Mouse (Mus musculus): Measurements from ENCODE around the gene Gm5148. TPM values are rescaled to one million over a fixed set of nuclear protein-coding genes. Genes with fewer than 3 reads are reported as not detected.
A peak's percentile ranks its signal among the peaks of the same experiment; 100 is the strongest.

Gm5148 gene
- polyA plus RNA-seq, 1 experiment from 2014 or later, result 8.1 TPM

- H3K9ac ChIP-seq, result no peak overlapping the region
- 9% methylated on average over 12 of the region's 12 CpGs for WGBS
- no peaks in the 10 kb centered on the region for H3K9me3 ChIP-seq (replicated peaks)
- H3K36me3 ChIP-seq, result no peaks in the 10 kb centered on the region
- peak; percentile 54; the same call in 1 of the 2 replicates for ATAC-seq (replicated peaks; ENCODE audit: low FRiP score)
- peak overlapping the region; percentile 45 for H3K4me2 ChIP-seq
- H3K4me3 ChIP-seq (replicated peaks), result 0 out of 2 replicates have a peak overlapping the region, but pooled peaks have one; percentile 4
- H3K4me1 ChIP-seq, result peaks cover 20% of the 10 kb centered on the region
- peak overlapping the region; percentile 54 for H3K27ac ChIP-seq
- no peaks in the 10 kb centered on the region for H3K27me3 ChIP-seq
Measured at GRCm38 (mm10) chr3:37758124-37758523, 33.8 kb upstream of the Gm5148 start.

DNA sequence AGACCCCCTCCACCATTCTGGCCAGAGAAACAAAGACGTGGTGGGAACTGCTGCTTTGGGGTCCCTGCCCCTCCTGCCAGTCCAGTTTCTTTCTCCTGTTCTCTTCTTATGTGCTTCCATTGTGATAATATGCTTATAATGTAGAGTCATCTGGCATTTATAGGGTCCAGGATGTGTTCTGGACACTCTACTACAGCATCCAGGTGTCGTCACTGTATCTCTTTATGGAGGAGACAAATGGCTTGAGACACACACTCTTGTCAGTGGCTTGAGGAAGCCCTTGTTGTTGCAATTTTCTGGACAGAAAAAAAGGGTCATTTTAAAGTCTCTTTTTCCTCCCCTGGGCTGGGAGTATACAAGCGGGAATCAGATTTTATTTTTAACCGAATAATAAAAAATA, 33.3 kb upstream of the Gm5148 start:
- Histone ChIP-seq H3K9ac (no peak overlapping the region), H3K9me3 (replicated peaks) (no peaks in the 10 kb centered on the region), H3K27me3 (no peaks in the 10 kb centered on the region), H3K36me3 (no peaks in the 10 kb centered on the region), H3K4me3 (replicated peaks) (no peak overlapping the region), H3K4me1 (peaks cover 20% of the 10 kb centered on the region), H3K4me2 (peak overlapping the region; percentile 45; the same call in 1 of the 2 replicates), H3K27ac (no peak overlapping the region)
- 37% methylated on average over 4 of the region's 4 CpGs for WGBS
- no peak for ATAC-seq (replicated peaks; ENCODE audit: low FRiP score)

- ATAC-seq (replicated peaks; ENCODE audit: low FRiP score), result no peak
- WGBS, result 82% methylated on average over 2 of the region's 2 CpGs
- no peaks in the 10 kb centered on the region for H3K36me3 ChIP-seq
- no peak overlapping the region for H3K4me3 ChIP-seq (replicated peaks)
- H3K9ac ChIP-seq, result no peak overlapping the region
- peaks cover 20% of the 10 kb centered on the region for H3K4me1 ChIP-seq
- no peak overlapping the region for H3K4me2 ChIP-seq
- H3K27ac ChIP-seq, result no peak overlapping the region
- no peaks in the 10 kb centered on the region for H3K27me3 ChIP-seq
- no peaks in the 10 kb centered on the region for H3K9me3 ChIP-seq (replicated peaks)
Measured at GRCm38 (mm10) chr3:37756005-37756404, 31.7 kb upstream of the Gm5148 start.

DNA sequence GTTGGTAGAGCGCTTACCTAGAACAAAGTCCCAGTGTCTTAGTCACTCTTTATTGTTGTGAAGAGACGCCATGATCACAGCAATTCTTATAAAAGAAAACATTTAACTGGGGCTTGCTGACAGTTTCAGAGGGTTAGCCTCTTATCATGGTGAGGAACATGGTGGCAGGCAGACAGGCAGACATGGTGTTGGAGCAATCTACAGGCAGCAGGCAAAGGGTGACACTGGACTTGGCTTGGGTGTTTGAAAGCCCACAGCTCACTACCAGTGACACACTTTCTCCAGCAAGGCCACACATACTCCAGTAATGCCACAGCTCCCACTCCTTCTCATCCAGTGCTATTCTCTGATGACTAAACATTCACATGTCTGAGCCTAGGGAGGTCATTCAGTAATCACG, 30.3 kb upstream of the Gm5148 start:
- 88% methylated on average over 3 of the region's 3 CpGs for WGBS
- ATAC-seq (replicated peaks; ENCODE audit: low FRiP score), result no peak

GRCm38 (mm10) chr3:37753148-37753547, 28.9 kb upstream of the Gm5148 start:
- Histone ChIP-seq H3K4me2 (no peak overlapping the region), H3K36me3 (no peaks in the 10 kb centered on the region), H3K9ac (no peak overlapping the region), H3K27ac (no peak overlapping the region), H3K4me1 (peaks cover 10% of the 10 kb centered on the region), H3K9me3 (replicated peaks) (no peaks in the 10 kb centered on the region; the same call in 1 of the 2 replicates), H3K27me3 (no peaks in the 10 kb centered on the region), H3K4me3 (replicated peaks) (no peak overlapping the region)
- WGBS, result 78% methylated on average over 3 of the region's 3 CpGs
- no peak for ATAC-seq (replicated peaks; ENCODE audit: low FRiP score)

More for the DNA sequence above, 30.3 kb upstream of the Gm5148 start:
- Histone ChIP-seq H3K4me2 (no peak overlapping the region), H3K36me3 (no peaks in the 10 kb centered on the region), H3K27me3 (no peaks in the 10 kb centered on the region), H3K4me1 (peaks cover 18% of the 10 kb centered on the region), H3K27ac (no peak overlapping the region), H3K9me3 (replicated peaks) (no peaks in the 10 kb centered on the region; the same call in 1 of the 2 replicates), H3K9ac (no peak overlapping the region), H3K4me3 (replicated peaks) (no peak overlapping the region)

DNA sequence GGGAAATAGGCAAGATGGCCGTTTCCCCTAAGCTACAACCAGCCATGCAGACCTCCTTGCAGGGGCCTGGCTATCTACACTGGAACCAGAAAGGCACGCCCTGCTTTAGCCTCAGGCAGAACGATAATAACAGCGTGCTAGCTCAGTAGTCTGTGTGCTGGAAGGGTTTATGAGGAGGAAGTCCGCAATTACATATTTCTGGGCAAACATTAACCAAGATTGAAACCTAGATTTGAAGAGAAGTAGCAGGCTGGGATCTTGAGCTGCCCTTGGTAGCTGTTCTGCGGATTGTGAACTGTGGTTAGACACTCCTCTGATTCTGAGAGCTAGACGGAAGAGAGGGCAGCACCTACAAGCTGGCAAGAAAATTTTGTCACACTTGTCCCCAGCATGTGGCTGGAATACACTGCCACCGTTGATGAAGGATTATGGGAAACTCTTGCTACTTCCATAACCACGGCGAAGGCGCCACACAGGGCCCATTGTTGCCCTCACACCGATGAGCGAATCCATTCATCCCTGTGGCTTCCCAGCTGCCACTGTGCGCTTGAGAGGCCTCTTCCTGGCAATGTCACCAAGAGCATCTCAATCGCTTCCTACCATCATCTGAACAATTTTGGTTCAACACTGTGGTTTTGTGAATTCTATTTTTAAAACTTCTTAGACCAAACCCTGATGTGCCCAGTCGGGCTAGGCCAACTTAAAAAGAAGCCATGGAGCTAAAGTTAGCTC, 23.9 kb upstream of the Gm5148 start:
- Histone ChIP-seq H3K27me3 (no peaks in the 10 kb centered on the region), H3K4me1 (peaks cover 9% of the 10 kb centered on the region), H3K4me2 (no peak overlapping the region), H3K9ac (no peak overlapping the region), H3K4me3 (replicated peaks) (no peak overlapping the region), H3K9me3 (replicated peaks) (no peaks in the 10 kb centered on the region; the same call in 1 of the 2 replicates), H3K27ac (peak overlapping the region; percentile 84), H3K36me3 (no peaks in the 10 kb centered on the region)
- peak; percentile 90 for ATAC-seq (replicated peaks; ENCODE audit: low FRiP score)
- 77% methylated on average over 16 of the region's 16 CpGs for WGBS

DNA sequence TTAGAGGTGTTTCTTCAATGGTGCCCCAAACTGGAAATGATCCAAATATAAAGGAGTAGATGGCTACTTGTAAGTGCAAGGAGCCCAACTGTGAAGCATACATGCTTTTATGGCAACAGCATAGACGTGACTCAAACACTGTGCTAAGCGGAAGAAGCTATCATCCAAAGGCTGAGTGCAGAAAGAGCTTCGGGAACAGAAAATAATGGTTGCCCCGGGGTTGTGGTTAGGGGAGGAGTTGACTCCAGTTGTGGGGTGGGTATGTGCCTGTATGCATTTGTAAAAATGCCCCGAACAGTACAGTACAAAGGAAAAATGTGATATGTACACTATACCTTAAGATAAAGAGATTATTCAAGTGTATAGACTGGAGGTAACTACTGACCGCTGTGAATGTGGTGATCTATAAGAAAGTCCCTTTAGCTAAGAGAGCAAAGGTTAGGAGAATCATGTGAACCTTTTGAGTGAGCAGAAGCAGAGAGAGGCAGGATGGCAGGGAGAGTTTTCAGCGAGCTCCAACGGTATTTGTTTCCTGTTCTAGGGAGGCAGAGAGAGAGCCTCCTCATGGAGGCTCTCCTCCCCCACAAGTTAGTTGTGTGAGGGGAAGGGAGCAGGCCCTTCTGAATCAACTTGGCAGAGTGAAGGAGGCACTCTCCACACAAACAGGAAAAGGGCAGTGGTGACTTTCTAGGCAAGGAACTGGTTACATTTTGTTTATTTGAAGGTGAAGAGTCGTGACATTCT, 23.1 kb upstream of the Gm5148 start:
- H3K9me3 ChIP-seq (replicated peaks), result no peaks in the 10 kb centered on the region; the same call in 1 of the 2 replicates
- H3K4me1 ChIP-seq, result peaks cover 9% of the 10 kb centered on the region
- ATAC-seq (replicated peaks; ENCODE audit: low FRiP score), result no peak
- WGBS, result 72% methylated on average over 9 of the region's 9 CpGs
- no peaks in the 10 kb centered on the region for H3K27me3 ChIP-seq
- no peak overlapping the region for H3K4me2 ChIP-seq
- H3K27ac ChIP-seq, result peak overlapping the region; percentile 84
- no peak overlapping the region for H3K4me3 ChIP-seq (replicated peaks)
- no peak overlapping the region for H3K9ac ChIP-seq
- no peaks in the 10 kb centered on the region for H3K36me3 ChIP-seq

GRCm38 (mm10) chr3:37744050-37744449, 19.8 kb upstream of the Gm5148 start:
- H3K4me1 ChIP-seq, result peaks cover 11% of the 10 kb centered on the region
- WGBS, result 38% methylated on average over 2 of the region's 2 CpGs
- no peak overlapping the region for H3K27ac ChIP-seq
- no peak overlapping the region for H3K9ac ChIP-seq
- H3K4me2 ChIP-seq, result no peak overlapping the region
- H3K36me3 ChIP-seq, result no peaks in the 10 kb centered on the region
- H3K4me3 ChIP-seq (replicated peaks), result no peak overlapping the region
- no peak for ATAC-seq (replicated peaks; ENCODE audit: low FRiP score)
- no peaks in the 10 kb centered on the region for H3K27me3 ChIP-seq
- no peaks in the 10 kb centered on the region for H3K9me3 ChIP-seq (replicated peaks)

DNA sequence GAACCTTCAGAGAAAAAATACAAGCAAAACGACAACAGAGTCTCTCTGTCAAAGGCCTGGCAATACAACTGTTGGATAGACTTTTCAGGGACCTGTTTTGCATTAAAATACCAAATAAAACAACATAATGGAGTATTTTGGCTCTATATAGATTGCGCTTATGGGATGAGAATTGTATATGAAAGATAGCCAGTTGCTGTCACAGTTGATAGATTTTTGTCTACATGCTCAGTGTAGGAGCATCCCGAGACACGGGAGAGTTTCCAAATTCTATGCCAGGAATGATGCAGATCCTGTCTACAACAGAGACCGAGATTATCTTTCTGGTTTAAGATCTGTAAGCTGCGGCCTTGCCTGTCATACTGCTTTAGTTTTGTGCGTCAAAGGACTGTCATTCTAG, 15.7 kb upstream of the Gm5148 start:
- H3K4me1 ChIP-seq, result peaks cover 39% of the 10 kb centered on the region
- no peaks in the 10 kb centered on the region for H3K36me3 ChIP-seq
- H3K9ac ChIP-seq, result no peak overlapping the region
- 85% methylated on average over 7 of the region's 7 CpGs for WGBS
- H3K4me3 ChIP-seq (replicated peaks), result no peak overlapping the region
- no peak for ATAC-seq (replicated peaks; ENCODE audit: low FRiP score)
- no peak overlapping the region for H3K27ac ChIP-seq
- no peaks in the 10 kb centered on the region for H3K27me3 ChIP-seq
- no peaks in the 10 kb centered on the region for H3K9me3 ChIP-seq (replicated peaks)
- H3K4me2 ChIP-seq, result no peak overlapping the region

GRCm38 (mm10) chr3:37738171-37738950, 14.1 kb upstream of the Gm5148 start:
- 74% methylated on average over 17 of the region's 17 CpGs for WGBS
- Histone ChIP-seq H3K27me3 (no peaks in the 10 kb centered on the region), H3K4me1 (peaks cover 48% of the 10 kb centered on the region), H3K9ac (no peak overlapping the region), H3K27ac (no peak overlapping the region; the same call in none of the 2 replicates), H3K4me2 (no peak overlapping the region), H3K36me3 (no peaks in the 10 kb centered on the region), H3K9me3 (replicated peaks) (no peaks in the 10 kb centered on the region), H3K4me3 (replicated peaks) (no peak overlapping the region)
- no peak for ATAC-seq (replicated peaks; ENCODE audit: low FRiP score)

DNA sequence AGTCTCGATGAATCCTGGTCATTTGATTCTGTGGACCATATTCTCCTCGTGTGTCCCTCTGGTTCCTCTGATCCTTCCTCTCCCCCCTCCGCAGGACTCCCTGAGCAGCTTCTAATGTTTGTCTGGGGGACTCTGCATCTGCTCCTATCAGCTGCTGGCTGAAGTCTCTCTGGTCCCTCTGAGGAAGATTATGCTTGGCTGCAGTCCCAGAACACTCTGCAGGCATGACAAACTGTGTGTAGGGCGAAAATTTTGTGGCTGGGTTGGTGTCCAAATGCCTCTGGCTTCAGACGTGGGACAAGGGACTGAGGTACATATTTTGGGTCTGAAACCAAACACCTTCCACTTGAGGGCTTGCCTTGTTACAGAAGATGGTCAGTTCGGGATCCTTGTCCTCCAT, 13.1 kb upstream of the Gm5148 start:
- Histone ChIP-seq H3K9ac (no peak overlapping the region), H3K4me3 (replicated peaks) (no peak overlapping the region), H3K4me2 (no peak overlapping the region), H3K4me1 (peaks cover 57% of the 10 kb centered on the region), H3K27me3 (no peaks in the 10 kb centered on the region), H3K9me3 (replicated peaks) (no peaks in the 10 kb centered on the region), H3K36me3 (no peaks in the 10 kb centered on the region), H3K27ac (peak overlapping the region; percentile 68)
- 0 out of 2 replicates have a peak, but pooled peaks have one; percentile 47 for ATAC-seq (replicated peaks; ENCODE audit: low FRiP score)
- 33% methylated on average over 6 of the region's 6 CpGs for WGBS

- Histone ChIP-seq H3K36me3 (no peaks in the 10 kb centered on the region), H3K27ac (no peak overlapping the region), H3K4me1 (peaks cover 57% of the 10 kb centered on the region), H3K9me3 (replicated peaks) (no peaks in the 10 kb centered on the region), H3K9ac (no peak overlapping the region), H3K27me3 (no peaks in the 10 kb centered on the region), H3K4me3 (replicated peaks) (no peak overlapping the region), H3K4me2 (no peak overlapping the region)
- 59% methylated on average over 6 of the region's 6 CpGs for WGBS
- ATAC-seq (replicated peaks; ENCODE audit: low FRiP score), result no peak
Measured at GRCm38 (mm10) chr3:37735166-37735565, 10.9 kb upstream of the Gm5148 start.

Data from kidney, embryonic 15.5 days (tissue).